8 mouse cellular contexts compared by ENCODE assay signal in genomic region chr17:12317607-12317953, GRCm38 (mm10). TPM values are rescaled to one million over a fixed set of nuclear protein-coding genes. Genes with fewer than 3 reads are reported as not detected.
DNase-seq lines count a peak whose midpoint lies in the region; ATAC-seq and TF ChIP-seq lines count a peak whose summit lies in the region.

No protein-coding gene starts in this region.

- H3K27ac ChIP-seq in kidney, postnatal 0 days, result peak overlapping the region; percentile 95
- H3K27ac ChIP-seq in embryonic facial prominence, embryonic 13.5 days, result peak overlapping the region; percentile 98
- peak overlapping the region; percentile 96 for H3K27ac ChIP-seq in intestine, embryonic 15.5 days
- peak overlapping the region; percentile 99; the same call in 1 of the 2 replicates for H3K27ac ChIP-seq in neural tube, embryonic 12.5 days

- peak overlapping the region; percentile 94 for H3K9ac ChIP-seq in kidney, postnatal 0 days (ENCODE audit: low read depth, low read length)
- peak overlapping the region; percentile 95 for H3K9ac ChIP-seq in embryonic facial prominence, embryonic 13.5 days
- peak overlapping the region; percentile 97 for H3K9ac ChIP-seq in intestine, embryonic 15.5 days
- peak overlapping the region; percentile 93 for H3K9ac ChIP-seq in neural tube, embryonic 12.5 days

- H3K4me2 ChIP-seq in kidney, postnatal 0 days (ENCODE audit: low read length), result peak overlapping the region; percentile 82
- H3K4me2 ChIP-seq in embryonic facial prominence, embryonic 13.5 days, result peak overlapping the region; percentile 62
- H3K4me2 ChIP-seq in intestine, embryonic 15.5 days (replicated peaks), result peak overlapping the region; percentile 72
- H3K4me2 ChIP-seq in neural tube, embryonic 12.5 days (replicated peaks), result peak overlapping the region; percentile 78

- H3K4me3 ChIP-seq in kidney, postnatal 0 days (replicated peaks; ENCODE audit: low read depth, low read length), result peak overlapping the region; percentile 93
- peak overlapping the region; percentile 97 for H3K4me3 ChIP-seq in embryonic facial prominence, embryonic 13.5 days
- H3K4me3 ChIP-seq in intestine, embryonic 15.5 days (replicated peaks), result peak overlapping the region; percentile 98
- H3K4me3 ChIP-seq in neural tube, embryonic 12.5 days, result peak overlapping the region; percentile 82

- ATAC-seq in kidney, postnatal 0 days (replicated peaks; ENCODE audit: low FRiP score, low read depth), result no peak
- ATAC-seq in embryonic facial prominence, embryonic 13.5 days (ENCODE audit: insufficient number of reproducible peaks, insufficient read depth, low FRiP score, low TSS enrichment, low read depth), result no peak
- ATAC-seq in intestine, embryonic 15.5 days, result no peak
- ATAC-seq in neural tube, embryonic 12.5 days (ENCODE audit: low FRiP score, low read depth), result no peak

- H3K36me3 ChIP-seq in kidney, postnatal 0 days (ENCODE audit: insufficient read depth, low read length), result no peaks in the 10 kb centered on the region
- no peaks in the 10 kb centered on the region for H3K36me3 ChIP-seq in embryonic facial prominence, embryonic 13.5 days
- no peaks in the 10 kb centered on the region for H3K36me3 ChIP-seq in intestine, embryonic 15.5 days
- H3K36me3 ChIP-seq in neural tube, embryonic 12.5 days, result no peaks in the 10 kb centered on the region

- H3K4me1 ChIP-seq in kidney, postnatal 0 days (replicated peaks; ENCODE audit: insufficient read depth, low read length), result 0 out of 2 replicates have a peak, but pooled peaks cover 7% of the 10 kb centered on the region
- peaks cover 33% of the 10 kb centered on the region for H3K4me1 ChIP-seq in embryonic facial prominence, embryonic 13.5 days
- H3K4me1 ChIP-seq in intestine, embryonic 15.5 days (replicated peaks), result peaks cover 13% of the 10 kb centered on the region
- peaks cover 15% of the 10 kb centered on the region for H3K4me1 ChIP-seq in neural tube, embryonic 12.5 days

- WGBS in kidney, postnatal 0 days, result 2% methylated on average over 7 of the region's 7 CpGs
- WGBS in embryonic facial prominence, embryonic 13.5 days, result 2% methylated on average over 7 of the region's 7 CpGs
- WGBS in intestine, embryonic 15.5 days, result 4% methylated on average over 7 of the region's 7 CpGs
- 1% methylated on average over 7 of the region's 7 CpGs for WGBS in neural tube, embryonic 12.5 days

- TF ChIP-seq CTCF in kidney, postnatal 0 days (IDR thresholded peaks at IDR 0.05; ENCODE audit: low read depth), result no peak

- DNase-seq in kidney, postnatal 0 days (ENCODE audit: low spot score), result peak; percentile 46
- no peak for DNase-seq in kidney, adult 8-10 months
- DNase-seq in urinary bladder, adult 18-20 months (ENCODE audit: low spot score in 2 of 2), result no peak
- DNase-seq in right cerebral cortex, adult 2 months (ENCODE audit: low spot score in 2 of 2), result no peak
- DNase-seq in layer of hippocampus, adult 11-12 months (ENCODE audit: low spot score), result no peak

- H3K9me3 ChIP-seq in kidney, postnatal 0 days (replicated peaks; ENCODE audit: low read length), result no peaks in the 10 kb centered on the region
- H3K9me3 ChIP-seq in embryonic facial prominence, embryonic 13.5 days, result no peaks in the 10 kb centered on the region
- H3K9me3 ChIP-seq in intestine, embryonic 15.5 days, result no peaks in the 10 kb centered on the region
- no peaks in the 10 kb centered on the region for H3K9me3 ChIP-seq in neural tube, embryonic 12.5 days

- H3K27me3 ChIP-seq in kidney, postnatal 0 days (ENCODE audit: insufficient read depth, low read length), result no peaks in the 10 kb centered on the region
- no peaks in the 10 kb centered on the region for H3K27me3 ChIP-seq in embryonic facial prominence, embryonic 13.5 days
- no peaks in the 10 kb centered on the region for H3K27me3 ChIP-seq in intestine, embryonic 15.5 days (replicated peaks)
- H3K27me3 ChIP-seq in neural tube, embryonic 12.5 days (replicated peaks), result no peaks in the 10 kb centered on the region

RNA-seq across cellular contexts. Expression of gene Map3k4, which starts 1.0 kb away (rescaled TPM):
- polyA plus RNA-seq in kidney, postnatal 0 days (2015; fragmentation: Nextera tagmentation; extraction: Ambion mirVana), result 52.5 and 58.7 TPM in 2 replicates
- polyA plus RNA-seq in embryonic facial prominence, embryonic 13.5 days (2015; fragmentation: Nextera tagmentation; extraction: Ambion mirVana), result 47.0 and 50.4 TPM in 2 replicates
- polyA plus RNA-seq in intestine, embryonic 15.5 days (2015; fragmentation: Nextera tagmentation; extraction: Ambion mirVana), result 33.0 and 43.9 TPM in 2 replicates
- polyA plus RNA-seq in neural tube, embryonic 12.5 days (2016; fragmentation: Nextera tagmentation; extraction: Ambion mirVana), result 44.7 and 60.4 TPM in 2 replicates
